In the genomic region with DNA sequence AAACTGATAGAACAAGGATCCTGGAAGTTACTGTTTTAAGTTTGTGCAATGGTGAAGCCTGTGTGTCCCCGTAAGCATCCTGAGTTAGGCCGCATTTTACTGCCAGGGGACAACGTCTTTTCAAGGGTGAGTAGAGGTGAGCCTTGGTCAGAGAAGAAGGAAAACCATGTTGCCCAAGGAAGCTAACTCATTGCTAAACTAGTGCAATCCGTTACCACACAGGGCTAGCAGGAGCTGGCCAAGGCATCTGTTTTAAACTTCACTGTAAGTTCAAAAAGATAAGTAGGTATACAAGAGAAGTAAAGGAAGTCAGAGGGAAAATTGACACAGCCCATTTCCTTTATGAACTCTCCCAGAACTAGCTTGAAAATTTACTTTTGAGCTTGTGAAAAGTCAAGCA, we compare ENCODE assay signal across 11 mouse cellular contexts.
"Had no signal": no experiment of that assay in that cellular context is flagged by ENCODE, and none has a peak within 500 bp of the region (broad histone marks: within the 10 kb centered on the region; RNA-seq: fewer than 3 reads in every experiment).

No protein-coding gene starts in this region.

- DNase-seq: liver, postnatal 0 days; lung, adult 2 months; lung, postnatal 14 days; lung, postnatal 36 days; right cerebral cortex, postnatal 14 days; thymus, adult 2 months; thymus, postnatal 25 days; thymus, postnatal 4 days had no signal

- ATAC-seq: liver, postnatal 0 days; lung, postnatal 0 days; midbrain, embryonic 13.5 days; midbrain, embryonic 15.5 days had no signal
